Mouse (Mus musculus): ENCODE measurements around the gene Angel2.

- no peak for TF ChIP-seq EP300 (IDR thresholded peaks at IDR 0.05; ENCODE audit: low read depth)
- TF ChIP-seq CTCF (IDR thresholded peaks at IDR 0.05; ENCODE audit: low read depth): peak; percentile 81
These were observed 19.3 kb downstream of the Angel2 start for GRCm38 (mm10) chr1:190944109-190944760.
